Mouse (Mus musculus) heart, adult 2 months (tissue): Measurements from ENCODE around the gene Slc4a4.

ENCODE experiments used
- CTCF ChIP-seq: fragments of 200-600 bp; IDR thresholded peaks from 2 replicates; pipeline ENCODE4 v1.8.1; 2022; ENCODE audit warnings: antibody characterized with exemption, mild to moderate bottlenecking, moderate library complexity
- POLR2A ChIP-seq: fragments of 200-500 bp; IDR thresholded peaks from 2 replicates; pipeline ENCODE4 v1.6.1; 2011; ENCODE audit warnings: mild to moderate bottlenecking, low read depth, low read length, control low read depth; ENCODE audit not compliant: insufficient read depth

- TF ChIP-seq CTCF, result peak; percentile 64
- no peak for TF ChIP-seq POLR2A
Observed at GRCm38 (mm10) chr5:88862163-88862562, 24.5 kb upstream of the Slc4a4 start.
